ENCODE assay signal across 21 mouse cellular contexts in the genomic region with DNA sequence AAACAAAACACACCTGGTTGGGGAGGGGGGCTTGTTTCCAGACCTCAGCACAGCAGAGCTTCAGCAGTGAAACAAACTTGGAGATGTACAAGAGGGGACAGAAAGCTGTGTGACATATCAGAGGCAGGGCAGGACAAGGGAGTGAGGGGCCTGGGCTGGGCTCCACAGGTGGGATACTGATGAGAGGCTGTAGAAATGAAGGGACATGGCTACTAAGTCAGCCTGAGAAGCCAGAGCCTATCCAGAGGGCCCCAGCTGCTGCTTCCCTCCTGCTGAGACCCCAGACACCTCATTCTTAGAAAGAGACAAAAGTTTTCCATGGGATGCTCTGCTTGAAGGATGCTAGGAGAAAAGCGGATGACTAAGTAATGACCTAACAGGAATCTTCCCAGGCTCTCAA. TPM values are rescaled to one million over a fixed set of nuclear protein-coding genes. Genes with fewer than 3 reads are reported as not detected.
DNase-seq lines count a peak whose midpoint lies in the region; ATAC-seq lines count a peak whose summit lies in the region.
"Had no signal": no experiment of that assay in that cellular context is flagged by ENCODE, and none has a peak within 500 bp of the region (broad histone marks: within the 10 kb centered on the region; RNA-seq: fewer than 3 reads in every experiment).

No protein-coding gene starts in this region.

- 0 out of 2 replicates have a peak overlapping the region, but pooled peaks have one; percentile 5 for H3K9ac ChIP-seq in hindbrain, embryonic 12.5 days
- H3K9ac ChIP-seq in hindbrain, embryonic 11.5 days (ENCODE audit: low read depth, low read length): no peak overlapping the region
- H3K9ac ChIP-seq in midbrain, embryonic 11.5 days (ENCODE audit: low read length): 0 out of 2 replicates have a peak overlapping the region, but pooled peaks have one; percentile 10
- no peak overlapping the region for H3K9ac ChIP-seq in midbrain, embryonic 14.5 days (replicated peaks; ENCODE audit: low read length)
- H3K9ac ChIP-seq in liver, embryonic 13.5 days: peak overlapping the region; percentile 94; the same call in 1 of the 2 replicates
- H3K9ac ChIP-seq: forebrain, embryonic 15.5 days; liver, embryonic 15.5 days had no signal

- no peak overlapping the region for H3K4me3 ChIP-seq in hindbrain, embryonic 12.5 days
- no peak overlapping the region for H3K4me3 ChIP-seq in hindbrain, embryonic 11.5 days (ENCODE audit: low read depth, low read length)
- no peak overlapping the region for H3K4me3 ChIP-seq in midbrain, embryonic 11.5 days (ENCODE audit: low read depth, low read length)
- H3K4me3 ChIP-seq in midbrain, embryonic 14.5 days (replicated peaks; ENCODE audit: low read depth, low read length): no peak overlapping the region
- no peak overlapping the region for H3K4me3 ChIP-seq in liver, embryonic 13.5 days (replicated peaks)
- H3K4me3 ChIP-seq: forebrain, embryonic 15.5 days; liver, embryonic 15.5 days had no signal

- no peaks in the 10 kb centered on the region for H3K27me3 ChIP-seq in hindbrain, embryonic 12.5 days
- no peaks in the 10 kb centered on the region for H3K27me3 ChIP-seq in hindbrain, embryonic 11.5 days (ENCODE audit: control insufficient read depth, insufficient read depth, low read length)
- no peaks in the 10 kb centered on the region for H3K27me3 ChIP-seq in midbrain, embryonic 11.5 days (ENCODE audit: control insufficient read depth, insufficient read depth, low read length)
- no peaks in the 10 kb centered on the region for H3K27me3 ChIP-seq in midbrain, embryonic 14.5 days (ENCODE audit: control insufficient read depth, insufficient read depth, low read length)
- no peaks in the 10 kb centered on the region for H3K27me3 ChIP-seq in liver, embryonic 13.5 days
- H3K27me3 ChIP-seq: forebrain, embryonic 15.5 days had no signal

- no peaks in the 10 kb centered on the region for H3K9me3 ChIP-seq in hindbrain, embryonic 12.5 days (replicated peaks)
- no peaks in the 10 kb centered on the region for H3K9me3 ChIP-seq in hindbrain, embryonic 11.5 days (ENCODE audit: control insufficient read depth, low read length)
- no peaks in the 10 kb centered on the region for H3K9me3 ChIP-seq in midbrain, embryonic 11.5 days (ENCODE audit: control insufficient read depth, low read length)
- H3K9me3 ChIP-seq in midbrain, embryonic 14.5 days (ENCODE audit: control insufficient read depth, low read length): no peaks in the 10 kb centered on the region
- H3K9me3 ChIP-seq in liver, embryonic 13.5 days (replicated peaks): no peaks in the 10 kb centered on the region
- H3K9me3 ChIP-seq: forebrain, embryonic 15.5 days; G1E; liver, embryonic 15.5 days had no signal

- no peak overlapping the region for H3K4me2 ChIP-seq in hindbrain, embryonic 12.5 days (replicated peaks)
- no peak overlapping the region for H3K4me2 ChIP-seq in hindbrain, embryonic 11.5 days (replicated peaks; ENCODE audit: low read depth, low read length)
- H3K4me2 ChIP-seq in midbrain, embryonic 11.5 days: no peak overlapping the region
- H3K4me2 ChIP-seq in midbrain, embryonic 14.5 days (ENCODE audit: low read length): no peak overlapping the region
- no peak overlapping the region for H3K4me2 ChIP-seq in liver, embryonic 13.5 days

- no peak overlapping the region for H3K27ac ChIP-seq in hindbrain, embryonic 12.5 days
- H3K27ac ChIP-seq in hindbrain, embryonic 11.5 days (ENCODE audit: low read depth, low read length): no peak overlapping the region
- no peak overlapping the region for H3K27ac ChIP-seq in midbrain, embryonic 11.5 days (ENCODE audit: low read depth, low read length)
- no peak overlapping the region for H3K27ac ChIP-seq in midbrain, embryonic 14.5 days (replicated peaks; ENCODE audit: low read depth, low read length)
- H3K27ac ChIP-seq in liver, embryonic 13.5 days: no peak overlapping the region
- H3K27ac ChIP-seq: forebrain, embryonic 15.5 days; liver, embryonic 15.5 days had no signal

- peaks cover 33% of the 10 kb centered on the region for H3K36me3 ChIP-seq in hindbrain, embryonic 12.5 days
- H3K36me3 ChIP-seq in hindbrain, embryonic 11.5 days (ENCODE audit: control insufficient read depth, insufficient read depth, low read length): peaks cover 7% of the 10 kb centered on the region; the same call in 1 of the 2 replicates
- peaks cover 8% of the 10 kb centered on the region for H3K36me3 ChIP-seq in midbrain, embryonic 11.5 days (ENCODE audit: control insufficient read depth, insufficient read depth, low read length)
- peaks cover 45% of the 10 kb centered on the region for H3K36me3 ChIP-seq in midbrain, embryonic 14.5 days (ENCODE audit: control insufficient read depth, insufficient read depth, low read length)
- peaks cover 40% of the 10 kb centered on the region for H3K36me3 ChIP-seq in liver, embryonic 13.5 days

- WGBS in hindbrain, embryonic 12.5 days: 71% methylated on average over 1 of the region's 1 CpGs
- WGBS in hindbrain, embryonic 11.5 days: 86% methylated on average over 1 of the region's 1 CpGs
- WGBS in midbrain, embryonic 11.5 days: 80% methylated on average over 1 of the region's 1 CpGs
- WGBS in midbrain, embryonic 14.5 days: 88% methylated on average over 1 of the region's 1 CpGs
- 86% methylated on average over 1 of the region's 1 CpGs for WGBS in liver, embryonic 13.5 days (ENCODE audit: insufficient replicate concordance)

- no peak for ATAC-seq in hindbrain, embryonic 12.5 days (ENCODE audit: low FRiP score)
- ATAC-seq in hindbrain, embryonic 11.5 days (ENCODE audit: low FRiP score): no peak
- no peak for ATAC-seq in midbrain, embryonic 11.5 days (ENCODE audit: low FRiP score)
- no peak for ATAC-seq in midbrain, embryonic 14.5 days (ENCODE audit: low FRiP score, low TSS enrichment)
- no peak for ATAC-seq in liver, embryonic 13.5 days (ENCODE audit: low read depth)
- ATAC-seq: activated CD4-positive, CD25-positive, alpha-beta regulatory T cell, adult 4 months; forebrain, embryonic 15.5 days; inflammation-experienced regulatory T-cells, adult 6 months; lung, postnatal 0 days had no signal

- H3K4me1 ChIP-seq in hindbrain, embryonic 12.5 days: peaks cover 14% of the 10 kb centered on the region
- H3K4me1 ChIP-seq in hindbrain, embryonic 11.5 days (replicated peaks; ENCODE audit: control insufficient read depth, insufficient read depth, low read length): 0 out of 2 replicates have a peak, but pooled peaks cover 5% of the 10 kb centered on the region
- peaks cover 8% of the 10 kb centered on the region for H3K4me1 ChIP-seq in midbrain, embryonic 11.5 days (ENCODE audit: control insufficient read depth, insufficient read depth, low read length)
- peaks cover 20% of the 10 kb centered on the region for H3K4me1 ChIP-seq in midbrain, embryonic 14.5 days (ENCODE audit: control insufficient read depth, insufficient read depth, low read length)
- H3K4me1 ChIP-seq in liver, embryonic 13.5 days (replicated peaks): peaks cover 35% of the 10 kb centered on the region

- peak; percentile 25 for DNase-seq in cerebellum, adult 9-11 months
- DNase-seq in cerebellum, postnatal 14 days: no peak
- no peak for DNase-seq in hindbrain, embryonic 11.5 days (ENCODE audit: low spot score)
- peak; percentile 26 for DNase-seq in midbrain, embryonic 11.5 days (ENCODE audit: low spot score, missing footprints)
- DNase-seq in midbrain, embryonic 14.5 days: no peak
- no peak for DNase-seq in liver, embryonic 13.5 days
- no peak for DNase-seq in lung, postnatal 36 days
- DNase-seq: adrenal gland, postnatal 14 days; gastrocnemius, postnatal 25 days; heart, postnatal 10 days; kidney, postnatal 36 days; left cerebral cortex, postnatal 4 days; right cerebral cortex, postnatal 25 days; thymus, adult 2 months had no signal

RNA-seq across cellular contexts. Expression of a gene that starts 1.5 kb away (rescaled TPM):
- 11.2 and 12.9 TPM in 2 replicates for polyA plus RNA-seq in hindbrain, embryonic 12.5 days (2016; fragmentation: Nextera tagmentation; extraction: Ambion mirVana)
- 8.7 and 9.4 TPM in 2 replicates for polyA plus RNA-seq in hindbrain, embryonic 11.5 days (2014; fragmentation: Nextera tagmentation; extraction: Ambion mirVana)
- 9.2 TPM in 2 replicates for polyA plus RNA-seq in midbrain, embryonic 11.5 days (2014; fragmentation: Nextera tagmentation; extraction: Ambion mirVana)
- 11.9 and 12.7 TPM in 2 replicates for polyA plus RNA-seq in midbrain, embryonic 14.5 days (2014; fragmentation: Nextera tagmentation; extraction: Ambion mirVana)
- 3.4 and 3.8 TPM in 2 replicates for polyA plus RNA-seq in liver, embryonic 13.5 days (2015; fragmentation: Nextera tagmentation; extraction: Ambion mirVana)

RNA-seq across cellular contexts. Expression of a gene that starts 10.9 kb away (rescaled TPM):
- polyA plus RNA-seq in hindbrain, embryonic 12.5 days (2016; fragmentation: Nextera tagmentation; extraction: Ambion mirVana): 21.9 and 23.5 TPM in 2 replicates
- polyA plus RNA-seq in hindbrain, embryonic 11.5 days (2014; fragmentation: Nextera tagmentation; extraction: Ambion mirVana): 8.2 and 9.5 TPM in 2 replicates
- 8.6 TPM in 2 replicates for polyA plus RNA-seq in midbrain, embryonic 11.5 days (2014; fragmentation: Nextera tagmentation; extraction: Ambion mirVana)
- 24.4 and 32.5 TPM in 2 replicates for polyA plus RNA-seq in midbrain, embryonic 14.5 days (2014; fragmentation: Nextera tagmentation; extraction: Ambion mirVana)
- 2.9 and 3.6 TPM in 2 replicates for polyA plus RNA-seq in liver, embryonic 13.5 days (2015; fragmentation: Nextera tagmentation; extraction: Ambion mirVana)

RNA-seq across cellular contexts. Expression of a gene that starts 16.8 kb away (rescaled TPM):
- polyA plus RNA-seq in hindbrain, embryonic 12.5 days (2016; fragmentation: Nextera tagmentation; extraction: Ambion mirVana): 1.6 and 1.7 TPM in 2 replicates
- polyA plus RNA-seq in hindbrain, embryonic 11.5 days (2014; fragmentation: Nextera tagmentation; extraction: Ambion mirVana): 0.48 and 0.91 TPM in 2 replicates
- polyA plus RNA-seq in midbrain, embryonic 11.5 days (2014; fragmentation: Nextera tagmentation; extraction: Ambion mirVana): 0.69 and 0.81 TPM in 2 replicates
- 2.9 and 3.6 TPM in 2 replicates for polyA plus RNA-seq in midbrain, embryonic 14.5 days (2014; fragmentation: Nextera tagmentation; extraction: Ambion mirVana)
- 12.0 and 12.7 TPM in 2 replicates for polyA plus RNA-seq in liver, embryonic 13.5 days (2015; fragmentation: Nextera tagmentation; extraction: Ambion mirVana)

RNA-seq across cellular contexts. Expression of a gene that starts 29.0 kb away (rescaled TPM):
- polyA plus RNA-seq in hindbrain, embryonic 12.5 days (2016; fragmentation: Nextera tagmentation; extraction: Ambion mirVana): 21.6 and 22.3 TPM in 2 replicates
- 20.4 and 22.3 TPM in 2 replicates for polyA plus RNA-seq in hindbrain, embryonic 11.5 days (2014; fragmentation: Nextera tagmentation; extraction: Ambion mirVana)
- 20.9 and 22.1 TPM in 2 replicates for polyA plus RNA-seq in midbrain, embryonic 11.5 days (2014; fragmentation: Nextera tagmentation; extraction: Ambion mirVana)
- polyA plus RNA-seq in midbrain, embryonic 14.5 days (2014; fragmentation: Nextera tagmentation; extraction: Ambion mirVana): 25.7 and 29.9 TPM in 2 replicates
- 12.9 and 13.9 TPM in 2 replicates for polyA plus RNA-seq in liver, embryonic 13.5 days (2015; fragmentation: Nextera tagmentation; extraction: Ambion mirVana)

RNA-seq across cellular contexts. Expression of a gene that starts 29.1 kb away (rescaled TPM):
- polyA plus RNA-seq in hindbrain, embryonic 12.5 days (2016; fragmentation: Nextera tagmentation; extraction: Ambion mirVana): 54.3 and 63.2 TPM in 2 replicates
- polyA plus RNA-seq in hindbrain, embryonic 11.5 days (2014; fragmentation: Nextera tagmentation; extraction: Ambion mirVana): 40.8 and 45.7 TPM in 2 replicates
- polyA plus RNA-seq in midbrain, embryonic 11.5 days (2014; fragmentation: Nextera tagmentation; extraction: Ambion mirVana): 43.3 and 45.3 TPM in 2 replicates
- 42.4 and 50.9 TPM in 2 replicates for polyA plus RNA-seq in midbrain, embryonic 14.5 days (2014; fragmentation: Nextera tagmentation; extraction: Ambion mirVana)
- polyA plus RNA-seq in liver, embryonic 13.5 days (2015; fragmentation: Nextera tagmentation; extraction: Ambion mirVana): 23.1 and 33.3 TPM in 2 replicates

Comparison
In these comparisons a context has a peak if more than half of its experiments do, and no peak if none do; other contexts are left out.
1. DNase-seq: peak in cerebellum, adult 9-11 months (single experiment) and midbrain, embryonic 11.5 days (single experiment); none in cerebellum, postnatal 14 days (0 of 2), hindbrain, embryonic 11.5 days (single experiment), midbrain, embryonic 14.5 days (single experiment), liver, embryonic 13.5 days (single experiment) and lung, postnatal 36 days (single experiment).
2. H3K9ac ChIP-seq: peak in hindbrain, embryonic 12.5 days (single experiment), midbrain, embryonic 11.5 days (single experiment) and liver, embryonic 13.5 days (single experiment); none in hindbrain, embryonic 11.5 days (single experiment) and midbrain, embryonic 14.5 days (single experiment).